Comparison of ENCODE assay signal across 8 mouse cellular contexts in genomic region chr17:8508305-8509141, GRCm38 (mm10). TPM values are rescaled to one million over a fixed set of nuclear protein-coding genes. Genes with fewer than 3 reads are reported as not detected.
A peak's percentile ranks its signal among the peaks of the same experiment; 100 is the strongest.
DNase-seq lines count a peak whose midpoint lies in the region; ATAC-seq and TF ChIP-seq lines count a peak whose summit lies in the region.

No protein-coding gene starts in this region.

- peak; percentile 86 to 88 for DNase-seq in adrenal gland, postnatal 36 days
- peak; percentile 92 for DNase-seq in embryo, embryonic 11 days
- DNase-seq in gastrocnemius, postnatal 4 days (ENCODE audit: low spot score in 2 of 2): peak; percentile 55 to 76
- DNase-seq in hindlimb bud, embryonic 11.5 days (ENCODE audit: extremely low spot score, low read depth, low spot score): peak; percentile 68
- DNase-seq in left cerebral cortex, postnatal 14 days (ENCODE audit: low spot score in 2 of 2): peak; percentile 78 to 86
- peak; percentile 95 for DNase-seq in midbrain, postnatal 0 days (ENCODE audit: low spot score)
- peak; percentile 32 for DNase-seq in thymus, adult 2 months

- H3K27me3 ChIP-seq in midbrain, postnatal 0 days (ENCODE audit: insufficient read depth, low read length): no peaks in the 10 kb centered on the region
- no peaks in the 10 kb centered on the region for H3K27me3 ChIP-seq in thymus, adult 2 months (ENCODE audit: control insufficient read depth, insufficient read depth, low read length)

- H3K9ac ChIP-seq in midbrain, postnatal 0 days (replicated peaks; ENCODE audit: low read length, poor library complexity, severe bottlenecking): peak overlapping the region; percentile 46

- peak; percentile 61 for TF ChIP-seq CTCF in midbrain, postnatal 0 days (IDR thresholded peaks at IDR 0.05)
- TF ChIP-seq CTCF in thymus, adult 2 months (IDR thresholded peaks at IDR 0.05; ENCODE audit: borderline replicate concordance, control insufficient read depth, extremely low read depth, insufficient read depth, low read length, poor library complexity): no peak

- H3K4me1 ChIP-seq in midbrain, postnatal 0 days (ENCODE audit: insufficient read depth, low read length): peaks cover 7% of the 10 kb centered on the region; the same call in 1 of the 2 replicates
- peaks cover 8% of the 10 kb centered on the region for H3K4me1 ChIP-seq in thymus, adult 2 months (replicated peaks; ENCODE audit: control insufficient read depth, insufficient read depth, low read length)

- under 1% methylated on average over 16 of the region's 16 CpGs for WGBS in midbrain, postnatal 0 days
- WGBS in thymus, adult 2 months: 4% methylated on average over 16 of the region's 16 CpGs

- ATAC-seq in midbrain, postnatal 0 days (ENCODE audit: low FRiP score): peak; percentile 91
- no peak for ATAC-seq in megakaryocyte-erythroid progenitor cell, adult 5-6 weeks (replicated peaks; ENCODE audit: low FRiP score, low TSS enrichment, poor library complexity, severe bottlenecking)

- TF ChIP-seq POLR2A in thymus, adult 2 months (IDR thresholded peaks at IDR 0.05; ENCODE audit: control insufficient read depth, extremely low read depth, insufficient read depth, low read length, poor library complexity): no peak

- intact Hi-C loops in left cerebral cortex, postnatal 14 days (cut with DNase I): loop anchor here (2.0 kb wide), 1 partner anchor 16 kb away; the partner anchor contains the start of gene Pde10a

- H3K4me3 ChIP-seq in midbrain, postnatal 0 days (ENCODE audit: low read depth, low read length): peak overlapping the region; percentile 31
- H3K4me3 ChIP-seq in thymus, adult 2 months (ENCODE audit: control insufficient read depth, insufficient read depth, low read length): no peak overlapping the region

- H3K27ac ChIP-seq in midbrain, postnatal 0 days (ENCODE audit: low read depth, low read length): peak overlapping the region; percentile 52
- no peak overlapping the region for H3K27ac ChIP-seq in thymus, adult 2 months (ENCODE audit: control insufficient read depth, insufficient read depth, low read length)

- H3K9me3 ChIP-seq in midbrain, postnatal 0 days (ENCODE audit: low read length): no peaks in the 10 kb centered on the region

- H3K36me3 ChIP-seq in midbrain, postnatal 0 days (ENCODE audit: insufficient read depth, low read length): no peaks in the 10 kb centered on the region
- no peaks in the 10 kb centered on the region for H3K36me3 ChIP-seq in thymus, adult 2 months (ENCODE audit: control insufficient read depth, insufficient read depth, low read length)

- H3K4me2 ChIP-seq in midbrain, postnatal 0 days (ENCODE audit: low read depth, low read length, poor library complexity, severe bottlenecking): peak overlapping the region; percentile 43

RNA-seq across cellular contexts. Expression of gene Pde10a, which starts 16.6 kb away (rescaled TPM):
- 10 to 100 TPM; 20.6 to 62.1 TPM for total RNA-seq in adrenal gland, postnatal 36 days (2021)
- 1 to 10 TPM; 7.5 to 8.4 TPM for total RNA-seq in gastrocnemius, postnatal 4 days (2021)
- total RNA-seq in left cerebral cortex, postnatal 14 days (2021): 10 to 100 TPM; 54.4 to 81.4 TPM
- 40.3 and 42.3 TPM in 2 replicates for total RNA-seq in midbrain, postnatal 0 days (2014; rRNA removed)
- 7.8 and 8.6 TPM in 2 replicates for polyA plus RNA-seq in midbrain, postnatal 0 days (2015; fragmentation: Nextera tagmentation; extraction: Ambion mirVana)
- polyA plus RNA-seq in thymus, adult 2 months (2012; rRNA removed): 4.8 and 4.9 TPM in 2 replicates
- 0.67 and 1.7 TPM in 2 replicates for total RNA-seq in megakaryocyte-erythroid progenitor cell, adult 5-6 weeks (2014; fragmentation: Nextera tagmentation)
- total RNA-seq in megakaryocyte-erythroid progenitor cell, adult 5-6 weeks (2017): 2.7 and 7.8 TPM in 2 replicates

RNA-seq across cellular contexts. Expression of gene Gm17087, which starts 58.2 kb away (rescaled TPM):
- total RNA-seq in adrenal gland, postnatal 36 days (2021): not detected
- total RNA-seq in gastrocnemius, postnatal 4 days (2021): not detected
- not detected for total RNA-seq in left cerebral cortex, postnatal 14 days (2021)
- total RNA-seq in midbrain, postnatal 0 days (2014; rRNA removed): not detected in 2 replicates
- polyA plus RNA-seq in midbrain, postnatal 0 days (2015; fragmentation: Nextera tagmentation; extraction: Ambion mirVana): not detected in 2 replicates
- polyA plus RNA-seq in thymus, adult 2 months (2012; rRNA removed): not detected in 2 replicates
- total RNA-seq in megakaryocyte-erythroid progenitor cell, adult 5-6 weeks (2014; fragmentation: Nextera tagmentation): not detected in 2 replicates
- total RNA-seq in megakaryocyte-erythroid progenitor cell, adult 5-6 weeks (2017): not detected in 2 replicates

Comparison
In these comparisons a context has a peak if more than half of its experiments do, and no peak if none do; other contexts are left out.
1. DNase-seq: peak in every context shown above with its lines; median percentile 95 in midbrain, postnatal 0 days; 92 in embryo, embryonic 11 days; 87 in adrenal gland, postnatal 36 days; 82 in left cerebral cortex, postnatal 14 days; 68 in hindlimb bud, embryonic 11.5 days; 66 in gastrocnemius, postnatal 4 days; 32 in thymus, adult 2 months.